Mouse (Mus musculus): ENCODE measurements around the gene Boll. TPM values are rescaled to one million over a fixed set of nuclear protein-coding genes. Genes with fewer than 3 reads are reported as not detected.
"Not testable (repeated sequence)": the region's sequence is repeated elsewhere in the genome, so short reads cannot be mapped to it uniquely, and the experiment has no call there.

Boll gene
- polyA plus RNA-seq, 1 experiment from 2014 or later: not detected

- Histone ChIP-seq H3K9ac (replicated peaks; ENCODE audit: low read length) (no peak overlapping the region), H3K36me3 (ENCODE audit: control insufficient read depth, insufficient read depth, low read length) (no peaks in the 10 kb centered on the region), H3K9me3 (ENCODE audit: control insufficient read depth, low read length) (no peaks in the 10 kb centered on the region), H3K4me2 (ENCODE audit: low read length) (no peak overlapping the region), H3K4me3 (replicated peaks; ENCODE audit: low read depth, low read length) (no peak overlapping the region), H3K27ac (replicated peaks; ENCODE audit: low read depth, low read length) (no peak overlapping the region), H3K4me1 (ENCODE audit: control insufficient read depth, insufficient read depth, low read length) (peaks cover 7% of the 10 kb centered on the region; the same call in 1 of the 2 replicates), H3K27me3 (ENCODE audit: control insufficient read depth, insufficient read depth, low read length) (0 out of 2 replicates have a peak, but pooled peaks cover 3% of the 10 kb centered on the region)
- DNase-seq (peak; percentile 41), ATAC-seq (ENCODE audit: low FRiP score, low TSS enrichment) (no peak)
- 27% methylated on average over 5 of the region's 5 CpGs for WGBS
Measured at GRCm38 (mm10) chr1:55399891-55400290, 36.6 kb upstream of the Boll start.

GRCm38 (mm10) chr1:55383114-55383773, 20.0 kb upstream of the Boll start:
- Histone ChIP-seq H3K4me1 (ENCODE audit: control insufficient read depth, insufficient read depth, low read length) (no peaks in the 10 kb centered on the region), H3K4me2 (ENCODE audit: low read length) (no peak overlapping the region), H3K36me3 (ENCODE audit: control insufficient read depth, insufficient read depth, low read length) (no peaks in the 10 kb centered on the region), H3K9me3 (ENCODE audit: control insufficient read depth, low read length) (no peaks in the 10 kb centered on the region), H3K4me3 (replicated peaks; ENCODE audit: low read depth, low read length) (no peak overlapping the region), H3K9ac (replicated peaks; ENCODE audit: low read length) (no peak overlapping the region), H3K27me3 (ENCODE audit: control insufficient read depth, insufficient read depth, low read length) (no peaks in the 10 kb centered on the region), H3K27ac (replicated peaks; ENCODE audit: low read depth, low read length) (no peak overlapping the region)
- ATAC-seq (ENCODE audit: low FRiP score, low TSS enrichment): peak; percentile 76; the same call in 1 of the 2 replicates
- 11% methylated on average over 9 of the region's 9 CpGs for WGBS
- peak; percentile 89 for DNase-seq

GRCm38 (mm10) chr1:55380527-55380926, 17.3 kb upstream of the Boll start:
- no peak for DNase-seq
- no peak overlapping the region for H3K9ac ChIP-seq (replicated peaks; ENCODE audit: low read length)
- no peaks in the 10 kb centered on the region for H3K36me3 ChIP-seq (ENCODE audit: control insufficient read depth, insufficient read depth, low read length)
- ATAC-seq (ENCODE audit: low FRiP score, low TSS enrichment): no peak
- no peaks in the 10 kb centered on the region for H3K4me1 ChIP-seq (ENCODE audit: control insufficient read depth, insufficient read depth, low read length)
- H3K9me3 ChIP-seq (ENCODE audit: control insufficient read depth, low read length): no peaks in the 10 kb centered on the region
- no peak overlapping the region for H3K4me3 ChIP-seq (replicated peaks; ENCODE audit: low read depth, low read length)
- WGBS: 64% methylated on average over 2 of the region's 2 CpGs
- no peak overlapping the region for H3K4me2 ChIP-seq (ENCODE audit: low read length)
- H3K27me3 ChIP-seq (ENCODE audit: control insufficient read depth, insufficient read depth, low read length): no peaks in the 10 kb centered on the region
- H3K27ac ChIP-seq (replicated peaks; ENCODE audit: low read depth, low read length): no peak overlapping the region

- Histone ChIP-seq H3K27ac (replicated peaks; ENCODE audit: low read depth, low read length) (no peak overlapping the region), H3K4me1 (ENCODE audit: control insufficient read depth, insufficient read depth, low read length) (no peaks in the 10 kb centered on the region), H3K36me3 (ENCODE audit: control insufficient read depth, insufficient read depth, low read length) (no peaks in the 10 kb centered on the region), H3K9ac (replicated peaks; ENCODE audit: low read length) (no peak overlapping the region), H3K27me3 (ENCODE audit: control insufficient read depth, insufficient read depth, low read length) (no peaks in the 10 kb centered on the region), H3K9me3 (ENCODE audit: control insufficient read depth, low read length) (no peaks in the 10 kb centered on the region), H3K4me3 (replicated peaks; ENCODE audit: low read depth, low read length) (no peak overlapping the region), H3K4me2 (ENCODE audit: low read length) (no peak overlapping the region)
- DNase-seq: no peak
- ATAC-seq (ENCODE audit: low FRiP score, low TSS enrichment): no peak
- 89% methylated on average over 3 of the region's 3 CpGs for WGBS
Measured at GRCm38 (mm10) chr1:55372626-55373025, 9.4 kb upstream of the Boll start.

GRCm38 (mm10) chr1:55363586-55363985, 317 bp upstream of the Boll start:
- ATAC-seq (ENCODE audit: low FRiP score, low TSS enrichment) (peak; percentile 85), DNase-seq (peak; percentile 74)
- Histone ChIP-seq H3K36me3 (ENCODE audit: control insufficient read depth, insufficient read depth, low read length) (no peaks in the 10 kb centered on the region), H3K9me3 (ENCODE audit: control insufficient read depth, low read length) (peaks cover 4% of the 10 kb centered on the region), H3K4me2 (ENCODE audit: low read length) (peak overlapping the region; percentile 58), H3K27me3 (ENCODE audit: control insufficient read depth, insufficient read depth, low read length) (peaks cover 12% of the 10 kb centered on the region; the same call in 1 of the 2 replicates), H3K4me3 (replicated peaks; ENCODE audit: low read depth, low read length) (peak overlapping the region; percentile 46), H3K9ac (replicated peaks; ENCODE audit: low read length) (no peak overlapping the region), H3K27ac (replicated peaks; ENCODE audit: low read depth, low read length) (no peak overlapping the region), H3K4me1 (ENCODE audit: control insufficient read depth, insufficient read depth, low read length) (no peaks in the 10 kb centered on the region)
- 1% methylated on average over 27 of the region's 27 CpGs for WGBS

GRCm38 (mm10) chr1:55362634-55363033, 635 bp downstream of the Boll start:
- no peak overlapping the region for H3K9ac ChIP-seq (replicated peaks; ENCODE audit: low read length)
- peaks cover 4% of the 10 kb centered on the region for H3K9me3 ChIP-seq (ENCODE audit: control insufficient read depth, low read length)
- no peaks in the 10 kb centered on the region for H3K36me3 ChIP-seq (ENCODE audit: control insufficient read depth, insufficient read depth, low read length)
- H3K4me2 ChIP-seq (ENCODE audit: low read length): peak overlapping the region; percentile 58; the same call in 1 of the 2 replicates
- no peak overlapping the region for H3K27ac ChIP-seq (replicated peaks; ENCODE audit: low read depth, low read length)
- peak overlapping the region; percentile 46; the same call in 1 of the 2 replicates for H3K4me3 ChIP-seq (replicated peaks; ENCODE audit: low read depth, low read length)
- 53% methylated on average over 48 of the region's 49 CpGs for WGBS
- ATAC-seq (ENCODE audit: low FRiP score, low TSS enrichment): peak; percentile 57; the same call in 1 of the 2 replicates
- H3K27me3 ChIP-seq (ENCODE audit: control insufficient read depth, insufficient read depth, low read length): peaks cover 12% of the 10 kb centered on the region; the same call in 1 of the 2 replicates
- H3K4me1 ChIP-seq (ENCODE audit: control insufficient read depth, insufficient read depth, low read length): no peaks in the 10 kb centered on the region
- no peak for DNase-seq

- not testable (repeated sequence) for H3K27ac ChIP-seq (replicated peaks; ENCODE audit: low read depth, low read length); ATAC-seq (ENCODE audit: low FRiP score, low TSS enrichment); DNase-seq; H3K27me3 ChIP-seq (ENCODE audit: control insufficient read depth, insufficient read depth, low read length); H3K9ac ChIP-seq (replicated peaks; ENCODE audit: low read length); H3K4me3 ChIP-seq (replicated peaks; ENCODE audit: low read depth, low read length); H3K4me2 ChIP-seq (ENCODE audit: low read length); H3K9me3 ChIP-seq (ENCODE audit: control insufficient read depth, low read length); H3K4me1 ChIP-seq (ENCODE audit: control insufficient read depth, insufficient read depth, low read length); H3K36me3 ChIP-seq (ENCODE audit: control insufficient read depth, insufficient read depth, low read length)
- WGBS: 59% methylated on average over 2 of the region's 2 CpGs
Measured at GRCm38 (mm10) chr1:55351914-55352313, 11.4 kb downstream of the Boll start.

GRCm38 (mm10) chr1:55325496-55325895, 37.8 kb downstream of the Boll start:
- H3K9ac ChIP-seq (replicated peaks; ENCODE audit: low read length); H3K27ac ChIP-seq (replicated peaks; ENCODE audit: low read depth, low read length); ATAC-seq (ENCODE audit: low FRiP score, low TSS enrichment); H3K9me3 ChIP-seq (ENCODE audit: control insufficient read depth, low read length); H3K4me2 ChIP-seq (ENCODE audit: low read length); DNase-seq; H3K27me3 ChIP-seq (ENCODE audit: control insufficient read depth, insufficient read depth, low read length); H3K4me3 ChIP-seq (replicated peaks; ENCODE audit: low read depth, low read length); H3K4me1 ChIP-seq (ENCODE audit: control insufficient read depth, insufficient read depth, low read length); H3K36me3 ChIP-seq (ENCODE audit: control insufficient read depth, insufficient read depth, low read length): not testable (repeated sequence)
- WGBS: 84% methylated on average over 5 of the region's 5 CpGs

GRCm38 (mm10) chr1:55301077-55301476, 62.2 kb downstream of the Boll start:
- no peak overlapping the region for H3K4me2 ChIP-seq (ENCODE audit: low read length)
- H3K4me3 ChIP-seq (replicated peaks; ENCODE audit: low read depth, low read length): no peak overlapping the region
- H3K9me3 ChIP-seq (ENCODE audit: control insufficient read depth, low read length): no peaks in the 10 kb centered on the region
- no peak for ATAC-seq (ENCODE audit: low FRiP score, low TSS enrichment)
- H3K27me3 ChIP-seq (ENCODE audit: control insufficient read depth, insufficient read depth, low read length): no peaks in the 10 kb centered on the region
- no peak overlapping the region for H3K9ac ChIP-seq (replicated peaks; ENCODE audit: low read length)
- H3K27ac ChIP-seq (replicated peaks; ENCODE audit: low read depth, low read length): no peak overlapping the region
- no peaks in the 10 kb centered on the region for H3K4me1 ChIP-seq (ENCODE audit: control insufficient read depth, insufficient read depth, low read length)
- no peaks in the 10 kb centered on the region for H3K36me3 ChIP-seq (ENCODE audit: control insufficient read depth, insufficient read depth, low read length)
- DNase-seq: peak; percentile 54
